Mouse (Mus musculus) erythroblast, embryonic 14.5 days (primary cell): ENCODE measurements around the gene Coro1b.
"Not testable (repeated sequence)": the region's sequence is repeated elsewhere in the genome, so short reads cannot be mapped to it uniquely, and the experiment has no call there.

Experiments used
- GATA1 ChIP-seq: IDR thresholded peaks from 2 replicates; pipeline ENCODE4 v1.6.1; 2012; ENCODE audit warnings: low read length, inconsistent platforms, mixed read lengths
- TAL1 ChIP-seq: IDR thresholded peaks from 3 replicates; pipeline ENCODE4 v1.6.1; 2012; ENCODE audit warnings: low read length, inconsistent platforms, mixed read lengths

- TF ChIP-seq GATA1, TAL1: not testable (repeated sequence)
Measured at GRCm38 (mm10) chr19:4121896-4122295, 26.5 kb upstream of the Coro1b start.
